In genomic region chr11:117877917-117878745, GRCm38 (mm10) we compare ENCODE assay signal across 9 mouse cellular contexts. TPM values are rescaled to one million over a fixed set of nuclear protein-coding genes. Genes with fewer than 3 reads are reported as not detected.
DNase-seq lines count a peak whose midpoint lies in the region; ATAC-seq and TF ChIP-seq lines count a peak whose summit lies in the region.
"Had no signal": no experiment of that assay in that cellular context is flagged by ENCODE, and none has a peak within 500 bp of the region (broad histone marks: within the 10 kb centered on the region; RNA-seq: fewer than 3 reads in every experiment).

No protein-coding gene starts in this region.

- no peak for TF ChIP-seq EP300 in MEL (IDR thresholded peaks at IDR 0.05; ENCODE audit: low read depth in 1 of 2, low read length in 2 of 2)

- peaks cover 0 to 6% of the 10 kb centered on the region in 2 experiments; a peak in 2 of 4 replicates for H3K36me3 ChIP-seq in MEL (ENCODE audit: control insufficient read depth in 1 of 2, insufficient read depth in 2 of 2, low read length in 2 of 2)
- no peaks in the 10 kb centered on the region for H3K36me3 ChIP-seq in heart, embryonic 11.5 days (ENCODE audit: control insufficient read depth, insufficient read depth, low read length)
- H3K36me3 ChIP-seq in kidney, embryonic 16.5 days (ENCODE audit: insufficient read depth, low read length): no peaks in the 10 kb centered on the region
- no peaks in the 10 kb centered on the region for H3K36me3 ChIP-seq in liver, embryonic 16.5 days (ENCODE audit: control insufficient read depth, insufficient read depth)
- no peaks in the 10 kb centered on the region for H3K36me3 ChIP-seq in neural tube, embryonic 15.5 days

- peak; percentile 94 for DNase-seq in heart, adult 11 months
- no peak for DNase-seq in heart, adult 8-10 months (ENCODE audit: low spot score)
- DNase-seq in MEL (ENCODE audit: low read depth, low spot score): peak; percentile 77
- DNase-seq in embryo, embryonic 10.5 days (ENCODE audit: low spot score): no peak

- H3K9me3 ChIP-seq in MEL (replicated peaks; ENCODE audit: insufficient read depth, low read length): no peaks in the 10 kb centered on the region
- H3K9me3 ChIP-seq in heart, embryonic 11.5 days (replicated peaks; ENCODE audit: control insufficient read depth, low read length): no peaks in the 10 kb centered on the region
- no peaks in the 10 kb centered on the region for H3K9me3 ChIP-seq in kidney, embryonic 16.5 days (ENCODE audit: low read length)
- no peaks in the 10 kb centered on the region for H3K9me3 ChIP-seq in liver, embryonic 16.5 days (replicated peaks; ENCODE audit: control insufficient read depth, low read length)
- H3K9me3 ChIP-seq in neural tube, embryonic 15.5 days (replicated peaks): no peaks in the 10 kb centered on the region

- no peak overlapping the region for H3K27ac ChIP-seq in MEL (ENCODE audit: control insufficient read depth, low read depth, low read length)
- peak overlapping the region; percentile 66 for H3K27ac ChIP-seq in heart, embryonic 11.5 days (ENCODE audit: low read depth, low read length)
- H3K27ac ChIP-seq in kidney, embryonic 16.5 days (ENCODE audit: low read length): peak overlapping the region; percentile 62
- H3K27ac ChIP-seq in liver, embryonic 16.5 days (ENCODE audit: low read length): peak overlapping the region; percentile 55
- H3K27ac ChIP-seq in neural tube, embryonic 15.5 days (replicated peaks): peak overlapping the region; percentile 64

- no peak for TF ChIP-seq RAD21 in MEL (IDR thresholded peaks at IDR 0.05; ENCODE audit: low read depth, low read length)

- no peaks in the 10 kb centered on the region for H3K79me2 ChIP-seq in MEL (ENCODE audit: control insufficient read depth, insufficient read depth, low read length, poor library complexity)

- 0 out of 2 replicates have a peak, but pooled peaks have one; percentile 11 for ATAC-seq in heart, embryonic 11.5 days (replicated peaks; ENCODE audit: insufficient number of reproducible peaks, low FRiP score, low TSS enrichment)
- ATAC-seq in kidney, embryonic 16.5 days (ENCODE audit: low FRiP score, low TSS enrichment): peak; percentile 43; the same call in 1 of the 2 replicates
- ATAC-seq in liver, embryonic 16.5 days (ENCODE audit: low read depth): peak; percentile 78
- peak; percentile 73 for ATAC-seq in neural tube, embryonic 15.5 days (ENCODE audit: low FRiP score)

- H3K9ac ChIP-seq in MEL (ENCODE audit: control insufficient read depth, low read depth, low read length, poor library complexity, severe bottlenecking): peak overlapping the region; percentile 28
- H3K9ac ChIP-seq in heart, embryonic 11.5 days (ENCODE audit: low read depth, low read length): peak overlapping the region; percentile 54; the same call in 1 of the 2 replicates
- H3K9ac ChIP-seq in kidney, embryonic 16.5 days (replicated peaks; ENCODE audit: low read length): peak overlapping the region; percentile 14
- no peak overlapping the region for H3K9ac ChIP-seq in liver, embryonic 16.5 days (ENCODE audit: low read depth, low read length)
- no peak overlapping the region; the same call in 1 of the 2 replicates for H3K9ac ChIP-seq in neural tube, embryonic 15.5 days (replicated peaks)

- peak overlapping the region; percentile 51 for H3K4me2 ChIP-seq in heart, embryonic 11.5 days
- H3K4me2 ChIP-seq in kidney, embryonic 16.5 days (replicated peaks; ENCODE audit: low read depth, low read length): peak overlapping the region; percentile 11
- peak overlapping the region; percentile 25; the same call in 1 of the 2 replicates for H3K4me2 ChIP-seq in liver, embryonic 16.5 days (ENCODE audit: low read depth, low read length)
- H3K4me2 ChIP-seq in neural tube, embryonic 15.5 days: peak overlapping the region; percentile 46

- TF ChIP-seq CTCF in MEL (IDR thresholded peaks at IDR 0.05 in 2 of 3, conservative IDR thresholded peaks at IDR 0.05 in 1 of 3; ENCODE audit: control insufficient read depth in 1 of 3, insufficient read depth in 1 of 3, low read depth in 2 of 3, low read length in 3 of 3, poor library complexity in 1 of 3, severe bottlenecking in 1 of 3): no peak

- TF ChIP-seq POLR2A in MEL (IDR thresholded peaks at IDR 0.05; ENCODE audit: control insufficient read depth in 1 of 2, insufficient read depth in 1 of 2, low read depth in 1 of 2, low read length in 2 of 2, poor library complexity in 1 of 2): no peak

- peaks cover 4 to 14% of the 10 kb centered on the region in 2 experiments for H3K4me1 ChIP-seq in MEL (ENCODE audit: control insufficient read depth in 1 of 2, insufficient read depth in 2 of 2, low read length in 2 of 2)
- H3K4me1 ChIP-seq in heart, embryonic 11.5 days (ENCODE audit: control insufficient read depth, insufficient read depth, low read length): peaks cover 43% of the 10 kb centered on the region
- peaks cover 54% of the 10 kb centered on the region for H3K4me1 ChIP-seq in kidney, embryonic 16.5 days (ENCODE audit: insufficient read depth, low read length)
- H3K4me1 ChIP-seq in liver, embryonic 16.5 days (ENCODE audit: control insufficient read depth, low read depth, low read length): peaks cover 21% of the 10 kb centered on the region
- peaks cover 22% of the 10 kb centered on the region for H3K4me1 ChIP-seq in neural tube, embryonic 15.5 days

- peaks cover 0 to 3% of the 10 kb centered on the region in 2 experiments; a peak in 2 of 4 replicates for H3K27me3 ChIP-seq in MEL (ENCODE audit: control insufficient read depth in 1 of 2, insufficient read depth in 2 of 2, low read length in 2 of 2)
- 0 out of 2 replicates have a peak, but pooled peaks cover 2% of the 10 kb centered on the region for H3K27me3 ChIP-seq in heart, embryonic 11.5 days (ENCODE audit: control insufficient read depth, insufficient read depth, low read length)
- no peaks in the 10 kb centered on the region for H3K27me3 ChIP-seq in kidney, embryonic 16.5 days (ENCODE audit: insufficient read depth, low read length)
- H3K27me3 ChIP-seq in liver, embryonic 16.5 days (ENCODE audit: control insufficient read depth, insufficient read depth, low read depth, low read length): peaks cover 5% of the 10 kb centered on the region
- no peaks in the 10 kb centered on the region for H3K27me3 ChIP-seq in neural tube, embryonic 15.5 days (replicated peaks)

- H3K4me3 ChIP-seq in MEL (ENCODE audit: control insufficient read depth in 1 of 2, insufficient read depth in 1 of 2, low read depth in 2 of 2, low read length in 2 of 2): peak overlapping the region in 1 of 2 experiments; percentile 48; a peak in 1 of 4 replicates
- H3K4me3 ChIP-seq in heart, embryonic 11.5 days (ENCODE audit: low read depth, low read length): no peak overlapping the region; the same call in 1 of the 2 replicates
- H3K4me3 ChIP-seq in kidney, embryonic 16.5 days (ENCODE audit: low read length): no peak overlapping the region
- no peak overlapping the region for H3K4me3 ChIP-seq in liver, embryonic 16.5 days (ENCODE audit: low read depth, low read length)
- H3K4me3 ChIP-seq in neural tube, embryonic 15.5 days (replicated peaks): peak overlapping the region; percentile 14; the same call in 1 of the 2 replicates

- WGBS in heart, embryonic 11.5 days (ENCODE audit: insufficient replicate concordance): 16% methylated on average over 13 of the region's 13 CpGs
- 21% methylated on average over 13 of the region's 13 CpGs for WGBS in kidney, embryonic 16.5 days
- WGBS in liver, embryonic 16.5 days (ENCODE audit: insufficient replicate concordance): 6% methylated on average over 13 of the region's 13 CpGs
- WGBS in neural tube, embryonic 15.5 days: 15% methylated on average over 13 of the region's 13 CpGs

RNA-seq across cellular contexts. Expression of gene Tha1, which starts 4.8 kb away (rescaled TPM):
- 10 to 100 TPM in 3 of 4 experiments, 1 to 10 TPM in 1; 9.0 to 11.3 (median 10.3) TPM for total RNA-seq in heart, adult 8-10 months (2022)
- total RNA-seq in MEL (2012; rRNA removed): 0.12 TPM in 1 of 2 replicates, not detected in the other
- not detected for polyA plus RNA-seq in MEL (2012; ENCODE audit: insufficient read depth in 1 of 2, insufficient read length in 2 of 2, low read depth in 1 of 2, low replicate concordance in 2 of 2, missing spikeins in 1 of 2)
- 3.0 and 3.7 TPM in 2 replicates for polyA plus RNA-seq in heart, embryonic 11.5 days (2014; fragmentation: Nextera tagmentation; extraction: Ambion mirVana)
- polyA plus RNA-seq in kidney, embryonic 16.5 days (2015; fragmentation: Nextera tagmentation; extraction: Ambion mirVana): 6.9 and 7.7 TPM in 2 replicates
- 1.3 and 2.6 TPM in 2 replicates for polyA plus RNA-seq in liver, embryonic 16.5 days (2015; fragmentation: Nextera tagmentation; extraction: Ambion mirVana)
- polyA plus RNA-seq in neural tube, embryonic 15.5 days (2015; fragmentation: Nextera tagmentation; extraction: Ambion mirVana): 4.7 and 5.0 TPM in 2 replicates

RNA-seq across cellular contexts. Expression of gene Tmem235, which starts 17.6 kb away (rescaled TPM):
- not detected for total RNA-seq in heart, adult 8-10 months (2022)
- total RNA-seq in MEL (2012; rRNA removed): 0.04 TPM in 1 of 2 replicates, not detected in the other
- under 1 TPM in 1 of 2 experiments, not detected in 1; 0.04 TPM for polyA plus RNA-seq in MEL (2012; ENCODE audit: insufficient read depth in 1 of 2, insufficient read length in 2 of 2, low read depth in 1 of 2, low replicate concordance in 2 of 2, missing spikeins in 1 of 2)
- polyA plus RNA-seq in heart, embryonic 11.5 days (2014; fragmentation: Nextera tagmentation; extraction: Ambion mirVana): not detected in 2 replicates
- not detected in 2 replicates for polyA plus RNA-seq in kidney, embryonic 16.5 days (2015; fragmentation: Nextera tagmentation; extraction: Ambion mirVana)
- polyA plus RNA-seq in liver, embryonic 16.5 days (2015; fragmentation: Nextera tagmentation; extraction: Ambion mirVana): not detected in 2 replicates
- polyA plus RNA-seq in neural tube, embryonic 15.5 days (2015; fragmentation: Nextera tagmentation; extraction: Ambion mirVana): not detected in 2 replicates
- total RNA-seq: adrenal gland, postnatal 36 days had no signal

RNA-seq across cellular contexts. Expression of gene Birc5, which starts 29.1 kb away (rescaled TPM):
- under 1 TPM; 0.25 to 0.87 (median 0.67) TPM for total RNA-seq in heart, adult 8-10 months (2022)
- 242 and 244 TPM in 2 replicates for total RNA-seq in MEL (2012; rRNA removed)
- 100 to 1,000 TPM in 1 of 2 experiments, not detected in 1; 214 TPM for polyA plus RNA-seq in MEL (2012; ENCODE audit: insufficient read depth in 1 of 2, insufficient read length in 2 of 2, low read depth in 1 of 2, low replicate concordance in 2 of 2, missing spikeins in 1 of 2)
- polyA plus RNA-seq in heart, embryonic 11.5 days (2014; fragmentation: Nextera tagmentation; extraction: Ambion mirVana): 256 and 259 TPM in 2 replicates
- polyA plus RNA-seq in kidney, embryonic 16.5 days (2015; fragmentation: Nextera tagmentation; extraction: Ambion mirVana): 284 and 298 TPM in 2 replicates
- 298 and 327 TPM in 2 replicates for polyA plus RNA-seq in liver, embryonic 16.5 days (2015; fragmentation: Nextera tagmentation; extraction: Ambion mirVana)
- 26.7 and 88.4 TPM in 2 replicates for polyA plus RNA-seq in neural tube, embryonic 15.5 days (2015; fragmentation: Nextera tagmentation; extraction: Ambion mirVana)

RNA-seq across cellular contexts. Expression of gene Tk1, which starts 52.2 kb away (rescaled TPM):
- 1 to 10 TPM in 3 of 4 experiments, under 1 TPM in 1; 0.78 to 3.2 (median 2.3) TPM for total RNA-seq in heart, adult 8-10 months (2022)
- 171 and 172 TPM in 2 replicates for total RNA-seq in MEL (2012; rRNA removed)
- polyA plus RNA-seq in MEL (2012; ENCODE audit: insufficient read depth in 1 of 2, insufficient read length in 2 of 2, low read depth in 1 of 2, low replicate concordance in 2 of 2, missing spikeins in 1 of 2): 100 to 1,000 TPM in 1 of 2 experiments, not detected in 1; 188 TPM
- 98.5 and 101 TPM in 2 replicates for polyA plus RNA-seq in heart, embryonic 11.5 days (2014; fragmentation: Nextera tagmentation; extraction: Ambion mirVana)
- polyA plus RNA-seq in kidney, embryonic 16.5 days (2015; fragmentation: Nextera tagmentation; extraction: Ambion mirVana): 128 and 136 TPM in 2 replicates
- polyA plus RNA-seq in liver, embryonic 16.5 days (2015; fragmentation: Nextera tagmentation; extraction: Ambion mirVana): 120 and 127 TPM in 2 replicates
- 15.6 and 42.9 TPM in 2 replicates for polyA plus RNA-seq in neural tube, embryonic 15.5 days (2015; fragmentation: Nextera tagmentation; extraction: Ambion mirVana)

RNA-seq across cellular contexts. Expression of gene Afmid, which starts 52.4 kb away (rescaled TPM):
- 1 to 10 TPM; 2.3 to 6.0 (median 4.9) TPM for total RNA-seq in heart, adult 8-10 months (2022)
- total RNA-seq in MEL (2012; rRNA removed): 3.3 and 3.5 TPM in 2 replicates
- 1 to 10 TPM in 1 of 2 experiments, not detected in 1; 3.8 TPM for polyA plus RNA-seq in MEL (2012; ENCODE audit: insufficient read depth in 1 of 2, insufficient read length in 2 of 2, low read depth in 1 of 2, low replicate concordance in 2 of 2, missing spikeins in 1 of 2)
- 13.1 and 14.3 TPM in 2 replicates for polyA plus RNA-seq in heart, embryonic 11.5 days (2014; fragmentation: Nextera tagmentation; extraction: Ambion mirVana)
- polyA plus RNA-seq in kidney, embryonic 16.5 days (2015; fragmentation: Nextera tagmentation; extraction: Ambion mirVana): 5.8 and 6.1 TPM in 2 replicates
- polyA plus RNA-seq in liver, embryonic 16.5 days (2015; fragmentation: Nextera tagmentation; extraction: Ambion mirVana): 14.6 and 15.4 TPM in 2 replicates
- polyA plus RNA-seq in neural tube, embryonic 15.5 days (2015; fragmentation: Nextera tagmentation; extraction: Ambion mirVana): 6.0 and 8.0 TPM in 2 replicates

Comparison
In these comparisons a context has a peak if more than half of its experiments do, and no peak if none do; other contexts are left out.
1. DNase-seq: peak in heart, adult 11 months (single experiment) and MEL (single experiment); none in heart, adult 8-10 months (single experiment) and embryo, embryonic 10.5 days (single experiment).
2. H3K9ac ChIP-seq: peak in MEL (single experiment), heart, embryonic 11.5 days (single experiment) and kidney, embryonic 16.5 days (single experiment); none in liver, embryonic 16.5 days (single experiment) and neural tube, embryonic 15.5 days (single experiment).
3. ATAC-seq: peak in every context shown above with its lines; median percentile 78 in liver, embryonic 16.5 days; 73 in neural tube, embryonic 15.5 days; 43 in kidney, embryonic 16.5 days; 11 in heart, embryonic 11.5 days.
4. Peak in every context shown above with its lines, with median percentiles within 50 percentile points of each other: H3K4me2 ChIP-seq.